Mouse (Mus musculus): ENCODE measurements around the gene Hipk4.

Gene Hipk4

DNA sequence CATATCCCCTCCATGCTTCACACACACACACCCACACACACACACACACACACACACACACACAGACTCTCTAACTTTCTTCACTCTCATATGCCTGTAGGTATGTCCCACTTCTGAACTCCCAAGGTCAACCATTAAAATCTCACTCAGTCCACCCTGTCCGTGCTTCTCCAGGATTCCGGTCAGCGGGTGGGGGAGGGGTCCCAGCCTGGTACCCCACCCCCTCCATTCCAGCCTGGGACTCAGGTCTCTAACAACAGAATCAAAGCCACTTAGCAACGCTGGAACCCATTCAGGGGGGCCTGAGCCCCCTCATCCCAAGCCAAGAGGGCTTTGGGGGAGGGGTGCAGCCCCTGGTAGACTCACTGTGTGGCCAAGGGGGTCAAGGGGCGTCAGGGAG, at the start of gene Hipk4:
Hipk4 (plus strand) TSS at position 301 of the 400 bp plus-strand sequence.
- ATAC-seq (ENCODE audit: low TSS enrichment) = no peak

DNA sequence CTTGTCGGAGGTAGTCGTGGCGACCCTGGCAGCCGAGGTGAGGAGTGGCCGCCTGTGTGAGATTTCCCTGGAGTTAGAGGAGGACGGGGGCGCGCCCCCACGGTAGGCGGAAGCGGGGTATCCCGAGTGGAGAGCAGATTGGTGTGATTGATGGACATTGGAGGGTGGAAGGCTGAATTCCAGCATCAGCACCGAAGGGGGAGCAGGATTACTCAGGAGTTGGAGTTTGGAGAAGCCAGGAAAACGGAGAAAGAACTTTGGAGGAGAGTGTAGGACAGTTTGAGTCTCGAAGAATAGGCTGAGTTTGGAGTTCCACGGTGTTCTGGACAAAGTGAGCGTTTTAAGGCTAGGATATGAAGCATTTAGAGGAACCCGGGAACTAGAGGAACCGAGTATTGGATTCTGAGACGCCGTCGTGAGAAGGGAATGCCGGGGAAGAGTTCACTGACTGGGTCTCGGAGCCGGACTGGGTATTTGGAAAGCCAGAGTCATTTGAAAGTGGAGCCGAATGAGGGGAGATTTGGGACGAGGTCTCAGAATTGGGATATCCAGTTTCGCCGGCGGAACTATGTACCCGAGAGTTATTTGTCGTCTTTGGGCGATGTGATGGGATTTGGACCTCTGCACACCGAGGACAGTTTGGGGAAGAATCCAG, 49.1 kb upstream of the Hipk4 start:
- no peak for ATAC-seq (ENCODE audit: low TSS enrichment)

DNA sequence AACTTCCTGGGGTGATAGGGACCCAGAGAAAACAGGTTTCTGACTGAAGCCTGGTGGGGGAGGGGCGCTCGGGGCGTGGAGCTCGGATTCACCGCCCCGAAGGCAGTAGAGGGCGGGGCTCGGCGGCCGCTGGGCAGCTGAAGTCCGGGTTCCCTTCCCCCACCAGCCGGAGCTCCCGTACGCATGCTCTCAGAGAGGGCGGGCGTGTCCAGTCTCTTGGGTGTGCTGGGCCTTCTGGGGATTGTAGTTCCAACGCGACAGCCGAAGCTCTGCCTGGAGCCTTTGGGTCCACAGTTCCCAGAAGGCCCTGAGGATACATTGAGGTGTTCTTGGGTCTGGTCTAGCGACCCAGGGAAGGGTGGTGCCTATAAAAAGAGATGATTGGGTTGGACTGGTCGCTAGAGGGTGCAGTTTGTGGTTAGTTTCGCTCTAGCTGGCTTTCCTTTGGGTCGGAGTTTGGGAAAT, 48.5 kb upstream of the Hipk4 start:
- peak; percentile 91 for ATAC-seq (ENCODE audit: low TSS enrichment)

DNA sequence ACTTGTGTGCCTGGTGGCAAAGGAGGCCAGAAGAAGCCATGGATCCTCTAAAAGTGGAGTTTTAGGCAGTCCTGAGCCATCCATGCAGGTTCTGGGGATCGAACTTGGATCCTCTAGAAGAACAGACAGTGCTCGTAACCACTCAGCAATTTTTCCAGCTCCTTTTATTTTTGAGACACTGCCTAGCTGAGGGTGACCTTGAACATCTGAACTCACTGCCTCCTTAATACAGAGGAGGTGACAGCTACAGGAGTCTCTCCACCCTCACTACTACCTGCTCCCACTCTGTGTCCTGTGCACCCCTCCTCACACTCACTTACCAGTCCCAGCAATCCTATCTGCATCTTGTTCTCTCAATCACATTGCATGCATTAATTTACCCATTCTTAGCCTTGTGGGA, 47.5 kb upstream of the Hipk4 start:
- no peak for ATAC-seq (ENCODE audit: low TSS enrichment)

DNA sequence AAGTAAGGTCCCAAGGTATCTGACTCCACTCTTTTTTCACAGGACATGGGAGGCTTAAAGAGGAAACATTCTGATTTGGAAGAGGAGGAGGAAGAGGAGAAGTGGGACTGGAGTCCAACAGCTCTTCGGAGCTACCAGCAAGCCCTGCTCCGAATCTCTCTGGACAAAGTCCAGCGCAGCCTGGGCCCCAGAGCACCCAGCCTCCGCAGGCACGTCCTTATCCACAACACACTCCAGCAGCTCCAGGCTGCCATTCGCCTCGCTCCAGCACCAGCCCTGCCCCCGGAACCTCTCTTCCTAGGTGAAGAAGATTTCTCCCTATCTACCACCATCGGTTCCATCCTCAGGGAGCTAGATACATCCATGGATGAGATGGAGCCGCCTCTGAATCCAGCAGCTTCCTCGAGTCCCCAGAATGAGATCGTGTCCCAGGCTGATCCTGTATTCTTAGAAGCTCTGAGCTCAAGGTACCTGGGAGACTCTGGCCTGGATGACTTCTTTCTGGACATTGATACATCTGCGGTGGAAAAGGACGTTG, 46.9 kb upstream of the Hipk4 start:
- no peak for ATAC-seq (ENCODE audit: low TSS enrichment)

DNA sequence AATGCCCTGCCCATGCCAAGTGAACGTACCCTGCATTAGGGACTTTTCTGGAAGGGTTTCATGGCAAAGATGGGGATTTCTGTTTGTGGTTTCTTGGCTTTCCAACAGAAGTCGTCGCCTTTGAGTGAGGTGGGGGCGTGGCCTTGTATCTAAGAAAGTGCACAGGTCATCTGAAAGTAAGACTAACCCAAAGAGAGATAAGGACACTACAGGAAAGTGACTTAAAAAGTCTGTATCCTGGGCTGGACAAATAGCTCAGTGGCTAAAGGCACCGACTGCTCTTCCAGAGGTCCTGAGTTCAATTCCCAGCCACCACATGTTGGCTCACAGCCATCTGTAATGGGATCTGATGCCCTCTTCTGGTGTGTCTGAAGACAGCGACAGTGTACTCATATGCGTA, 44.5 kb upstream of the Hipk4 start:
- ATAC-seq (ENCODE audit: low TSS enrichment) = no peak

DNA sequence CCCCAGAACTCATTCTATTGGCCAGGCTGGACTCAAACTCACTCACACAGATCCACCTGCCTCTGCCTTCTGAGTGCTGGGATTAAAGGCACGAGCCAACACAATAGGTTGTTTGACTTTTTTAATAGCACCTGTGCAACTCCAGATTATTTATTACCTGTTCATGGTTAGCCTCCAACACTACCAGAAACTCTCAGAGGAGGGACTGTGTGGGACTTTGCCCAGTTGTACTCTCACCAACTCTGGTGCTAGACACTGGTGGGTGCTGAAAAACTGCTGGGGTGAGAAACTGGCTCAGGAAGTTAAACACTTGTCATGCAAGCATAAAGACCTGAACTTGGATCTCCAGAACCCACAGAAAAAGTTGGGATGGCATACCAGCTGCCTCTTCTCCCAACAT, 43.3 kb upstream of the Hipk4 start:
- ATAC-seq (ENCODE audit: low TSS enrichment) = no peak

DNA sequence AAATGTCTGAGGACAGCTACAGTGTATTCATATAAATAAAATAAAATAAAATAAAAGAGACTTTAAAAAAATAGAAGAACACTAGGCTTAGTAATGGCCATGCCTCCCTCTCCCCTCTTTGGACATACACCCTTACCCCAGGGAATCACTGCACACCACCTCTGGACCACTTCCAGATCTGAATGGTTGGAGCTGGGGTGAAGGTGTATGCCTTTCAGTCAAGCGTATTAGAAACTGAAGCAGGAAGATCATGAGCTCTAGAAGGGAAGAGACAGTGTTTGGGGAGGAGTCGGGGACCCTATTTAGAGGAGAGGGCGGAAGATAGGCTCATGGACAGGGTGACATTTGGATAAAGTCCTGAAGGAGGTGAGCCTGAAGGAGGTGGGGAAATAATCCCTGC, 42.6 kb upstream of the Hipk4 start:
- ATAC-seq (ENCODE audit: low TSS enrichment) = no peak

DNA sequence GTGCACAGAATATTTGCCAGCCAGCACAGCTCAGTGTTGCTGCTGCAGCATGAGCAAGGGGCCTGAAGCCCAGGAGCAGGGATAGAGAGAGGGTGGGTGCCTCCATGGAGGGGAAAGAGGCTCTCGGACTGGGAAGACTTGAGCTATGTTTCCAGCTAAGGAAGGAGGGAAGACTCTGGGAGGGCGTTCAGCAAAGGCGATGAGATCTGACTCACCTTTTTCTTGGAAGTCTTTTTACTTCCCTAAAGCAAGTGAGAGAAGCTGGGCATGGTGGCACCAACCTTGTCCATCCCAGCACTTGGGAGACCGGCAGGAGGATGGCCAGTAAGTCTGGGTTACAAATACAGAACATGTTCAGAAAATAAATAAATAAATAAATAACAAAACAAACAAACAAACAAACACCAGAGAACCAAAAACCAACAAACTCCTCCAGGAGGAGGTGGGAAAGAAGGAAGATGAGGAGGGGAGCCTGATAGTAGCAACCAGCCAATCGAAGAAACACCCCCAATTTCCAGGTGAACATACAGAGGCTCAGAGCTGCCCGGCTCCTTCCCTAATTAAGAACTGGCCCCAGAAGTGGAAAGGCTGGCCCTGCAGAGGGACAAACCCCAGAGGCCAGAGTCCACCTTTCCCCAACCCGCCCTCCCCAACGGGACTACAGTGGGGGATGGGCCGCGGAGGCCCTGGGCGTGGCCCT, 42.0 kb upstream of the Hipk4 start:
- peak; percentile 22; the same call in 1 of the 2 replicates for ATAC-seq (ENCODE audit: low TSS enrichment)

DNA sequence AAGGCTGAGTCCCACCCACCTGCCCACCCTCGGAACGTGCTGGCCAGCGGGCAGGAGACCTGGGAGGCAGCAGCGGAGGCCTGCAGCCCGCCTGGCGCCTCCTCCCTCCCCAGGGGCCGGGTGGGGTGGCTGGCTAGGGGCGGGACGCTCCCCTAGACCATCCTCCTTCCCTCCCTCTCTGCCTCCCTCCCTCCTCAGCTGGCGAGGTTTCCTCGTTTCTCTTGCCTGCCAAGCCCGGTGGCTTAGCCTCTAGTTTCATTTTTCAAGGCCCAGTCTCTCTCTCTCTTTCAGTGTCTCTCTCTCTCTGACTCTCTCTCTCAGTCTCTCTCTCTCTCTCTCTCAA, 41.5 kb upstream of the Hipk4 start:
- ATAC-seq (ENCODE audit: low TSS enrichment) = peak; percentile 74

DNA sequence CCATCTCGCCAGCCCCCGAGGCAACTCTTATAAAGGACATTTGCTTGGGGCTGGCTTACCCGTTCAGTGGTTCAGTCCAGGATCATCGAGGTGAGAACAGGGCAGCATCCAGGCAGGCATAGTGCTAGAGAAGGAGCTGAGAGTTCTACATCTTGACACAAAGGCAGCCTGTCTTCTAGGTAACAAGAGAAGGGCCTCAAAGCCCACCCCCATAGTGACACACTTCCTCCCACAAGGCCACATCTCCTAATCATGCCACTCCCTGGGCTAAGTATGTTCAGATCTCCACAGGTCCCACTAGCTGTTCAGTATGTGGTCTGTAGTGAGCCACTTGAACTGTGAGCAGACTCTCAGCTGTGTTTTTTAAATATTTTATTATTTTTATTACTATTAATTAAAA, 39.2 kb upstream of the Hipk4 start:
- no peak for ATAC-seq (ENCODE audit: low TSS enrichment)

DNA sequence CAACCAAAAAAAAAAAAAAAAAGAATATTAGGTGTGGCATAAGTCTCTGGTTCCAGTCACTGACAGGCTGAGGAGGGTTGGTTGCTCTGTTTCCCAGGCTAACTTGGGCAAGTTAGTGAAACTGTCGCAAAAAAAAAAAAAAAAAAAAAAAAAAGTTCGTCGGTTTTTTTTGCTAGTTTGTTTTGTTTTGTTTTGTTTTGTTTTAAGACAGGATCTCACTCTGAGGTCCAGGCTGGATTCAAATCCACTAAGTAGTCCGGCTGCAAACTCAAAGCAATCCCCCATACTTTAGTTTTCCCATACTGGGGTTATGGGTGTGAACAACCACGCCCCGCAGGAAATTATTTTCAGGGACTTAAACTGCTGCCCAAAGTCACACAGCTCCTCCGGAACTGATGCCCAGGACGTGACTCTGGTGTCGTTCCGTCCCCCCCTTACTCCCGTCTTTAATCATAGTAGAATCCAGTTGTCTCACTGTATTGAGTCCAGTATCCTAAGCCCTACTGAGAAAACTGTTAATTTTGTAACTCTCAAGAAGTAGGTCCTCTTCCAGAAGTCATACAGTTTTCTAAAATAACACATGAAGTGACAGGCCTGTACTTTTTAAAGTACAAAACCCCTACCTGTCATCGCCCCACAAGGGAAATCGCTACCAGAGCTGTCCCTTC, 36.8 kb upstream of the Hipk4 start:
- peak; percentile 1; the same call in 1 of the 2 replicates for ATAC-seq (ENCODE audit: low TSS enrichment)

DNA sequence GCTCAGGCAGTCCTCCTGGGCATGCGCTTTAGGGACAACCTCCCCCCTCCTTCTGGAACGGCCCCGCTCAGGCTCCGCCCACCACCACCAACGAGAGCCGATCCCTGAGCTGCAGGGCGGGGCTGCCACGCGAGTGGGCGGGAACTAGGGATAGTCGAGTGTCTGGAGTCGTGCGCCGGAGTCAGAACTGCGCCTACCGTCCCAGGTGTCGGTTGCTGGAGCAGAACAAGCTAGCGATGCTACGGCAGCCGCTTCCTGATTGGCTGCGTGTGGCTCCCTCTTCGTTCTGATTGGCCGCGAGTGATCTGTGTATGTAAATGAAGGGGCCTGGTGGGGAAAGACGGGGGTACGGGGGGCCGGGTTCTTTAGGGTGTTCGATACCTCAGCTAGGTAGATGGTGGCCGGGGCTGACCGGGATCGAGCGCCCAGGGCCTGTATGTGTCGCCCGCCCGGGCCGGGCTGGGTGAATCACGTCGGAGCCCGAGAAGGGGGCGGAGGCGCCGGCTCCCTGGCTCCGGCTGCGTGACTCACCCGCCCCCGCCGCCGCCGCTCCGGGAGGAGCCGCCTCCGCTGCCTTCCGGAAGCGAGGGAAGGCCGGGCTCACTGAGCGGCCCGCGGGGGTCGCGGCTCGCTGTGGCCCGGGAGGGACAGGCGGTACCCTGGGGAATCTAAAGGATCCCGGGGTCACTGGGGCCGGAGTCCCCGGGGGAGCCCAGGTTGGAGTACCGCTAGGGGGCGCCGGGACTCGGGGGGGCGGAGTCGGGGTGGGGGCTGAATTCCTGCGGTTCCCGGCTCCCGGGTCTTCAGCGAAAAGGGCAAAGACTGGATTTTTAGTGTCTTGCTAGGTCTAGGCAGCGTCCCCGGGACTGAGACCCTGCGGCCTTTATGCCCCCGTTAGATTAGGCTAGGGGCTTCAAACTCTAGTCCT, 36.0 kb upstream of the Hipk4 start, which contains the start of gene Sertad1:
Sertad1 (plus strand) TSS at position 141 of the 928 bp plus-strand sequence.
- peak; percentile 81 for ATAC-seq (ENCODE audit: low TSS enrichment)

DNA sequence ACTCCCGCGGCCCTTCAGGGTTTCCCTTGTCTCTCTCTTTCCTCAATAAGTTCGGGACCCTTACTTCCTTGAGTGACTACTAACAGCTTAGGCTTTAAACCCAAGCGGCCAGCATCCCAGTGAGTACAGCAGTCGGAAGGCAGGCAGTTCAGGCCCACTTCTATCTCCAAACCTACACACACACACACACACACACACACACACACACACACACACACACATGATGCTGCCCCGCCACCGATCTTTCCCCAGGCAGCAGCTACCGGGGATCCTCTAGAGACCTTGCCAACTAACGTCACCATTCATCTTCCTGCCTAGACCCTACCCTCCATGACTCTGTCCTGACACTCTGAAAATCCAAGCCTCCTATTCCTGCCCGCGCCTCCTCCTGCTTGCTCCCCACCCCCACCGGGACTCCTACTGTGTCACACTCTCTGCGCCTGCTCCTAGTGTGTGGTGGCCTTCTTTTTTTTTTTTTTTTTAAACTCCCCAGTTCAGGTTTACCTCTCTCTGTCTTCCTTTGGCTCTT, 35.3 kb upstream of the Hipk4 start:
- ATAC-seq (ENCODE audit: low TSS enrichment) = no peak

DNA sequence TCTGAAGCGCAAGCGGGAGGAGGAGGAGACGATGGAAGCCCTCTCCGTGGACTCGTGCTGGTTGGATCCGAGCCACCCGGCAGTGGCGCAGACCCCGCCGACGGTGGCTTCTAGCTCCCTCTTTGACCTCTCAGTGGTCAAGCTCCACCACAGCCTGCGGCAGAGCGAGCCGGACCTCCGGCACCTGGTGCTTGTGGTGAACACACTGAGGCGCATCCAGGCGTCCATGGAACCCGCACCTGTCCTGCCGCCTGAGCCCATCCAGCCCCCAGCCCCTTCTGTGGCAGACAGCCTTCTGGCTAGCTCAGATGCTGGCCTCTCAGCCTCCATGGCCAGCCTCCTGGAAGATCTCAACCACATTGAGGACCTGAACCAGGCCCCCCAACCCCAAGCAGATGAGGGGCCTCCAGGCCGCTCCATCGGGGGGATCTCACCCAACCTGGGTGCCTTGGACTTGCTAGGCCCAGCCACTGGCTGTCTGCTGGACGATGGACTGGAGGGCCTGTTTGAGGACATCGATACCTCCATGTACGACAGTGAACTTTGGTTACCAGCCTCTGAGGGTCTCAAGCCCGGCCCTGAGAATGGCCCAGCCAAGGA, 33.7 kb upstream of the Hipk4 start:
- no peak for ATAC-seq (ENCODE audit: low TSS enrichment)

DNA sequence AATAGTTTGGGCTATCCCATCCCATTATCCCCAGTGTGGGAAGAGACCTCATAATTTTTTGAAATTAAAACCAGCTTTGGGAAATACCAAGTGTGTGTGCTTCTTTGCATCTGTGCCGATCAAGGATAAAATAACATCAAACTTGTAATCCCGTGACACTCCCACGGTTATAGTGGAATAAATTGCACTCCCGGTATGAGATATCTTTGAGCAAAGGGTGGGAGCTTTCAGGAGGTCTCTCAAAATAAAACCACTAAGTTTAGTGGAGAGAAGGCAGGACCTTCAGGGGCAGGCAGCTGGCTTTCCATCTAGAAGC, 32.9 kb upstream of the Hipk4 start:
- no peak for ATAC-seq (ENCODE audit: low TSS enrichment)

DNA sequence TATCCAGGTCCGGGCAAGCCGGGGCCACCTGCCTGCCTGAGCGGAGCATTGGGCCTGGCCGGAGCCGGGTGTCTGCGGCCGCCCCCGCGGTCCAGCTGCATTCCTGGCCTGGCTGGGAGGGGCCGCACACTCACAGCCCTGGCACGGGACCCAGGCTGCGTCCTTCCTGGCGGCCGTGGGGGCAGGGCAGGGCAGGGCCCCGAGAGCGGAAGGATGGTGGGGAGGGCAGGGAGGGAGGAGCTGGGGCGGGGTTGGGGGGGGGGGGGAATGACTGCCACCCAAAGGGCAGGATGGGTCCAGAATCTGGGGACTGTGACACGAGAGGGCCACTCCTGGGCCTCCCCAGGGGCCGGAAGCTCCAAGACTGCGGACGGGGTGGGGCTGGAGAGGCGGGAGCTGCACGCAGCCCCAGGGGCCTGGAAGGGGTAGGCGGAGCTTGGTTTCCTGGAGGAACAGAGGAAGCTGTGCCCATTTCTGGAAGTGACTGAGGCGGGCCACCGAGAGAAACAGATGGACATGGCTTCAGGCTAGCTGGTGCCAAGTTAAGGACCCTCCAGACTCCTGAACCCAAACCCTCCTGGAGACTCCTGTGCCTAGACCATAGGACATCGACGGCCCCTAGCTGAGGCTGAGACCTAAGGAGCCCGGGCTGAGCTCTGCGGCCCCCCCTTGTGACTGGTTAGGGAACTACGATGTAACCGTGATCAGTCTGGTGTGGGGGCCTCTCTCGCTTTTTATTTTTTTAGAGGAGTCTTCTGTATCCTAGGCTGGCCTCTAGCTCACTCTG, 32.3 kb upstream of the Hipk4 start:
- peak; percentile 60 for ATAC-seq (ENCODE audit: low TSS enrichment)

DNA sequence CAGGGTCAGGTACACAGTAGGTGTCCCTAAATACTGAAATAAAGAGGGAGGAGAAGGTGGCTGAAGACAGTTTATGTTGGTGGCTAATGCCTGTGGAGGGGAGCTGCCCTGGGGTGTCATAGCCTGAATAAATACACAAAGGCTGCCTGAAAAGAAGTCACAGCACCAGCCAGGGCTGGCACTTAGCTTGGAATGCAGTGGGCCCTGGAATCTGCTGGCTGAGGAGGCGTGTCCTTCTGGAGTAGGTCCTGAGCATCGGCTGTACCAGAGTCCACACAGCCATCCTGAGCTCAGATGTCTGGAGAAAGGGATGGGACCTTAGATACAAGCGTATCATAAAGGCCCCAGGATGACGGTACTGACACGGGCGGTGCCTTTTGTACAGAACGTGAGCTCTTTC, 31.2 kb upstream of the Hipk4 start:
- ATAC-seq (ENCODE audit: low TSS enrichment) = no peak

DNA sequence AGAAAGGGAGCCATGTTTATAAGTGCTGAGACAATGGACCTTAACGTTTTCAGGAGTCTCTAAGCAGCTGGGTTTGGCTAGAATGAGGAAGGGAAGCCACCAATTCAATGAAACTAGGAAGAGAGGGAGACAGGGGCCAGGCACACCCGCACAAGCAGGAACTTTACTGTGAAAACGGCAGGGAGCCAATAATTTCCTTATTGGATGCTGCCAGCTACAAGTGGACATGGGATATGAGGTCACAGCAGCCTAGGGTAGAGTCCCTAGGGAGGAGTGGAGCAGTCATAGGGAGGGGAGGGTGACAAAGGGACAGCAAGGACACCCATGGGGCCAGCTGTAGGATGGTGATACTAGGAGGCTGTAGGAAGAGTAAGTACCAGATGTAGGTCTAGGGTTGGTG, 30.0 kb upstream of the Hipk4 start:
- no peak for ATAC-seq (ENCODE audit: low TSS enrichment)

DNA sequence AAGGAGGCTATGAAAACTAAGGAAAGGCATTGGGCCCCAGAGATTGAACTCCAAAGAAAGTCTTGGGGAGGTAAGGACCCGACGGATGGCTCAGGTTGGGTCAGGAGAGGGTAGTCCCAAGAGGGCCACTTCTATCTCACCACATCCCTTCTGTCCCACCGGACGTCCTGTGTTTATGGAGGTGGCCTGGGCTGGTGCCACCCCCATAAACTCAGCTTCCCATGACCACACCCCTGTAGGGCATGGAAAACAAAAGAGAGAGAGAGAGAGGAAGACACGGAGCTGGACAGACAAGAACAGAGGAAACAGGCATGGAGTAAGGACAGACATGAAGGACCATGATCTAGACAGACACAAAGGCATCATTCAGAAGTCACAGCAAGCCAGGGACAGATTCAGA, 29.6 kb upstream of the Hipk4 start:
- no peak for ATAC-seq (ENCODE audit: low TSS enrichment)

All from frontal cortex, adult (tissue).